Mouse (Mus musculus) erythroid progenitor cell, adult 5-6 weeks (primary cell): Measurements from ENCODE around the gene Prdm10. TPM values are rescaled to one million over a fixed set of nuclear protein-coding genes. Genes with fewer than 3 reads are reported as not detected.
A peak's percentile ranks its signal among the peaks of the same experiment; 100 is the strongest.

Source experiments
- ATAC-seq: replicated peaks from 2 replicates; pipeline ENCODE4 v1.8.0; 2016; ENCODE audit warnings: moderate number of reproducible peaks, mild to moderate bottlenecking, moderate TSS enrichment, inconsistent platforms; ENCODE audit not compliant: poor library complexity, low FRiP score, severe bottlenecking
- total RNA-seq, 2 experiments: library from RNA; stranded (forward) in 1 of 2; stranded (reverse) in 1 of 2; fragments of 150-400 nt in 1 of 2; fragments of 186-747, 209-891 nt in 1 of 2; gene quantifications; 2 replicates each; pipeline versions ENCODE4 v1.2.3 to v1.2.4; 2015 to 2017; ENCODE audit warnings: low replicate concordance in 2 of 2

The Prdm10 gene
- total RNA-seq (2015; ENCODE audit: low replicate concordance) (25.6 and 25.9 TPM in 2 replicates), total RNA-seq (2017; ENCODE audit: low replicate concordance) (30.8 and 32.2 TPM in 2 replicates)

DNA sequence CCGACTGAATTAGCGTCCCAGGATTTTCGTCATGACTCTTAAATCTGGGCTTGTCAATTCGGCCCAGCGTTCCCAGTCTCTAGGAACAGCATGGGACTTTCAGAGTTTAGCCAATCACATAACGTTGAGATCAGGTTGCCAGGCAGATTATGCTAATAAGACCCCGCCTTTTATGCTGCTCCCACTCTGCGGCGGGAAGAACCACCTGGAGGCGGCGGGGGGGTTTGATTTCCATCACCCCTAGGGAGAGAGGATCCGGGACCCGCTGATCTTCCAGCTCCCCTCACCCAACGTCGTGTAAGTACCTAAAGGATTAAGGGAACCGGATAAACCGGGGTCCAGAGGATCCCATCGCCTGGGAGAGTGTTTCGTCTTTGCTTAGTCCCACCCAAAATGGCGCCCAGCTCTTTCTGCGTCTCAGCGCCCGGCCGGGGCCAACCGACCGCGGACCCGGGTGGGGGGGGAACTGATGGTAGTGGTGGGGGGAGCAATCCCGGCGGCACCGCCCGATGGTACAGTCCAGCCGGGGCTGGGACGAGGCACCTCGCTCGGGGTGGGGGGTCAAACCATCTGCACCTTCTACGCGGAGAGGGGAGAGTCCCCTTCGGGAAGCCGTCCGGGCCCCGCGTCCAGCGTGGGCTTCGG is at the start of gene Prdm10:
TSS of gene Prdm10 (plus strand) at position 173 of the 645 bp plus-strand sequence.
- ATAC-seq: peak; percentile 84

DNA sequence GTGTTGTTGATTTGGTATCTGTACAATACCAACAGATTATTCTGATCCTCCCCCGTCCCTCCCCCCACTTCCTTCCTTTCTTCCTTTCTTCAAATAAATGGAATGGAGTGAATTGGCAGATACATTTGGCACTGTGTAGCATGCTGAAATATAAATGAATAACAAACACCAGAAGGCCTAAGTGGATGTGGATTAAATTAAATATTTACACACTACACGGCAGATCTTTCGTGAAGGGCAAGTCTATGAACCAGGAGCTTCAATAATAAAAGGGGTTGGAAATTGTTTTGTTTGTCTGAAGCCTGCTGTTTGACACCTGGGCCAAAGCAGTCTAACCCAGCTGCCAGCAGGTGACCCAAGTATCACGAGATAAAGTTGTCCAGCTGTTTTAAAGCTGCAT is 45.3 kb upstream of the Prdm10 start:
- ATAC-seq: no peak

DNA sequence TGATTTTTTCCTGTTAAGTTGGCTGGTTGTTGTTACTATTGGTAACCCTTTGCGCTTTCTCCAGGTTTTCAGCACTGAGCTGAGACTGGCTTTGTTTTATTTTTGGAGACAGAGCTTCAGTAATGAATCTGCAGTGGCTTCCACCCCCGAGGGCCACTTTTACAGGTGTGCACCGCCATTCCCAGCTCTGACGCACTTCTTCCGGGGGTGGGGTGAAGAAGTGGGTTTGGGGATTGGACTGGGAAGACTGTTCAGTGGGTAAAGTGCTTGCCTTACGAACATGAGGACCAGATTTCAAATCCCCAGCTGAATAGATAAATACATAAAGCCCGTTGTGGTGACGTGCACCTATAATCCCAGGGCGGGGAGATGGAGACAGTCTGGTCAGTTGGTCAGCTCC is 44.8 kb upstream of the Prdm10 start:
- ATAC-seq: no peak

DNA sequence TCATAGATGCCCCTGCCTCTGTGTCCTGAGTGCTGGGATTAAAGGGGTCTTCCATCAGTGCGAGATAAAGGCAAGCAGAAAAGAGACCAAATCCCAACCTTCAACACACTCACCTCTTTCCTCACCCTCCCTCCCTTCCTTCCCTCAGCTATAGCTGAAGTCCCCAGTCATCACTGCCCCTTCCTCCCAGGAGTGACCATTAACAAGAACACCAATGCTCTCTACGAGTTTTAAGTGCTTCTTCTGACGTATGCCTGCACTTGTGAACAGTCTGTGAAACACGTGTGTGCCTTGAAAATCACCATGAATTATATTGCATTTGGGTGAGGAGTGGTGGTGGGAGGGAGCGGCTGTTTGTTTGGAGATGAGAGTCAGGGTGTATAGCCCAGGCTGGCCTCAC is 44.3 kb upstream of the Prdm10 start:
- no peak for ATAC-seq

DNA sequence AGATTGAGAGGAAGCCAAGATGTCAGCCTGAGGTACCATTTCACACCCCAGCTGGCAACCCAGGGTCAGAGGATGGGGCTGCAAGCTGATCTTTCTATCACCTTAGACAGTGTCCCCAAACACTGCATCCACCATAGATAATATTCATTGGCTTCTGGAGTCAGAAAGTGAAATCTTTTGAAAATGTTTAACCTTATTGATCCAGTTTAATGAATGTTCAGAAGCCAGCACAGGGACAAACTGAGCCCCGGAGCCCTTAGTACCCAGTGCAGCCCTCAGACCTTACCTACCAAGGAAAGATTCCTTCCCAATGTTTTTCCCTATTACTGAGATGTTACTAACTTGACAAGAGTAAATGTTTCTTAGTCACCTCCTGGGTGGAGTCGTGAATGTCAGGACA is 41.8 kb upstream of the Prdm10 start:
- ATAC-seq: no peak

DNA sequence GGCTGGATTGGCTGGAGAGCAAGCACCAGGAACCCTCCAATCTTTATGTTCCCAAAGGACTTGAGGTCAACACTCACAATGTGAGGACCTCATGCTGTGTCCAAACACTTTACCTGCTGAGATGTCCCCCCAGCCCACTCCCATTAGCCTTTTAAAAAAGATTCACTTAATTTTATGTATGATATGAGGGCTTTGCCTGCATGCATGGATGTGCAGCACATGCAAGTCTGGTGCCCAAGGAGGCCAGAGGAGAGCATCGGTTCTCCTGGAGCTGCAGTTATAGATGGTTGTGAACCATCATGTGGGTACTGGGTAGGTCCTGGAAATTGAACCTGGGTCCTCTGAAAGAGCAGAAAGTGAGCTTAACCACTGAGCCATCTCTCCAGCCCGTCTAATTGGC is 40.8 kb upstream of the Prdm10 start:
- ATAC-seq: no peak

DNA sequence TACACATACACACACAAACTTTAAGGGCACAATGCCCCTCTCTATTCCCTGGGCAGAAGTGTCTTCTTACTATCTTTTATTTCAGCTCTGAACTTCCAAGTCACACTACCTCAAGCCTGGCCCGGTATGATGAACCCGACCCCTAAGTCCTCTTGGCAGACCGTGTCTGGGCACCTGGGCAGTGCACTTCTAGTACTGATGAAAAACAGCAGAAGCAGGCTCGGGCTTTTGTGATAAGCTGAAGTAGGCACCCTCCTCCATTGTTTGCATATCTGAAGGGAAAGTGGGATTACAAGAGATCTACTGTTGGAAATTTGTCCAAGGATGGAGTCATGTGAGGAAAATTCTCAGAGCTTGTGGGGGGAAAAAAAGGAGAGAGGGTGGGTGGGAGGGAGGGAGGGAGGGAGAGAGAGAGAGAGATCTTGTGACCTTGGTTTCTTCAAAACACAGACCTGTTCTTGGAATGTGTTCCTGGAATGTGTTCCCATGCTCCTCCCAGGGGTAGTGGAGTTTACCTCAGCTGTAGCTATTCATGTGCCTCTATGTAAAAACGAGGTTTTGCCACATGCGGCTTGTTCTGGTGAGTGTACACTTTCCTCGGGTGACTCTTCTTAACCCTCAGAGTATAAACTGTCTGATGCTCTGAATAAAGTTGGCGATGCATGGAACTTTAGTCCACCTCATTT is 39.7 kb upstream of the Prdm10 start:
- ATAC-seq: no peak

DNA sequence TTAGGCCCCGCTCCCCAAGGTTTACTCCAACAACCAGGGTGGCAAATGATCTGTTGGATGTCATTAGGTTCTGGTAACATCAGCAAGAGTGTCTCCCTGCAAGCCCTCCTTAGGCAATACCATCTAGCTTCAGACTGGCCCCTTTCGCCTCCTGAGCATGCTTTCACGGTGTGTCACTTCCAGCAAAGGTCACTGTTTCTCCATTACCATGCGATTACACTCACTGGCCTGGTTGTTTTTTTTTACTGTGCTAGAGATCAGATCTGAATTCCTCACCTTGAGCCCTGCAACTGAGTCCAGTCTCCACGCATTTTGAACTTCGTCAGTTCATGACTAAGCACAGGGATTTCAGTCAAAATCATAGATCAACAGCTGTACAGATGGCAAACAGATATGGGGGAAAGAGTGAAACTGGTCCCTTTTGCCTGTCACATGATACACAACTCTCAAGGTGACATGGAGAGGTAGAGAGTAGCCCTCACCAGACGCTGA is 39.1 kb upstream of the Prdm10 start:
- no peak for ATAC-seq

DNA sequence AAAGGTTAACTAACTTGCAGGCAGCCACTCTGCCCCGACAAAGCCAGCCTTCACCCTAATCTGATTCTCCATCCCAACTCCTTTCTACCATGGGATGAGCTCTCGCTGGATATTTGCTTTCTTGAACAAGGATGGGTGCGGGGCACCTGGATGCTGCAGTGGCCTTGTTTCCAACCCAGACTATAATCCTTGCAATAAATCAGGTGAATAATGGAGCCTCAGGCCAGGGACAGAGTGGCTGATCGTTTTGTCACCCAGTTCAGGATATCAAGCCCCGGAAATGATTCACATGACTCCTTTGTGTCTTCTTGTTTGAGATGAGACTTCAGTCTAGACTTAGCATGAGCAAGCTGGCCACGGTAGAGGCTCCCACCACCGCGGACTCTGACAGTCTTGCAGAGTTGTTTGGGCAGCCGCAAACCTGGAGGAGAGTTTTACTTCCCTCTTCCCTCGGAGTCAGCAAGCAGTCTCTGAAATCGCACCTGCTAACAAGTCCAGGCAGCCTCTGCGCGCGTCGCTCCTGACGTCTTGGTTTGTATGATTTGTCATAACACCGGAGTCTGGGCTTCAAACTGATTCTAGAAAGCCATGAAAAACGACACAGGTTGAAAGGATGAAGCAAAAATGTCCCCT is 36.9 kb upstream of the Prdm10 start:
- peak; percentile 62 for ATAC-seq

DNA sequence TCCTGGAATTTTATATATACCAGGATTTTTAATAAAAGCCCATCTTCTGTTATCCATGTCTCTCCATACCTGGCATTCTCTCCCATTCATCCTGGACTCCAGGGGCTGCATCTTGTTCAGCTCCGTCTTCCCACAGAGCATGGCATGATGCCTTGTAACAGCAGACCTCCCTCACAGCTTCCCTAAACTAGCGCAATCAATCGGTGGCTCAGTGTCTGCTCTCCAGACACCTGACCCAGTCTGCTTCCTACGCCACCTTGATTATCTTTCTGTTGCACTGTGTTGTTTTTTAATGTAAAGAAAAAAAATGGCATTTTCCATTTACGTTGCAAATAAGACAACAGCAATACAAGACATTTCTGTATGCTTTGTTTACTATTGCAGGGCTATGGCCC is 36.4 kb upstream of the Prdm10 start:
- no peak for ATAC-seq

DNA sequence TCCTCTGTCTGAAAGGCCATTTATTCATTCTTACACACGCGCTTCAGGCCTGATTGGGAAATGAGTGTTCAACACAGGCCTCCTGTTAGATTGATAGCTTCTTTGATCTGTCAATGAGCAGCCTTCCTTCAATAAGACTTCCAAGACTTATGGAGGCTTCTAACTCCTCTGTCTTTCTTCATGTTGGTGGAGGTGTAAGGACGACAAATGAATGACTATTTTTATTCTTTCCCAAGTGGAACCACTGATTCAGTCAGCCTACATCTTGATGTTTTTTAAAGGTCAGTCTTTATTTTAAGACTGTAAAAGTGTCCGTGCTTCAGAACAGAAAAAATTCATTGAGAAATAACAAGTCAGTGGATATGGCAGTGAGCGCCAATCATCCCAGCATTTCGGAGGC is 35.3 kb upstream of the Prdm10 start:
- no peak for ATAC-seq

DNA sequence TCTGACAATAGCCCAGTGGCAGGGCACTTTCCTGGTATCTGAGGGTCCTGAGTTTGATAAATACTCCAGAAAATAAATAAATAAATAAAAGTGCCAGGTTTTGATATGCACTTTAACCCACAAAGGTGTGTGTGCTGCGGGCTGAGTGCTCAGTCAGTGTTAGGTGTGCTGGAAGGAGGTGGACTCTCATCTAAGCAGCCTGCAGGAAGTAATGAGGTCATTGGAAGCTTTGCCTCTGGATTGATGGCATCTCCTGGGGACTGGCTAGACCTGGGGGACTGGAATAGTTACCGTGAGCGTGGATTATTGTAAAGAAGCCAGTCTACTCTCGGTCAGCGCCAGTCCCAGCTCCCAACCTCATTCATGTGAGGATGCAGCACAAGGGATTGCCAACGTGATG is 33.9 kb upstream of the Prdm10 start:
- ATAC-seq: no peak

DNA sequence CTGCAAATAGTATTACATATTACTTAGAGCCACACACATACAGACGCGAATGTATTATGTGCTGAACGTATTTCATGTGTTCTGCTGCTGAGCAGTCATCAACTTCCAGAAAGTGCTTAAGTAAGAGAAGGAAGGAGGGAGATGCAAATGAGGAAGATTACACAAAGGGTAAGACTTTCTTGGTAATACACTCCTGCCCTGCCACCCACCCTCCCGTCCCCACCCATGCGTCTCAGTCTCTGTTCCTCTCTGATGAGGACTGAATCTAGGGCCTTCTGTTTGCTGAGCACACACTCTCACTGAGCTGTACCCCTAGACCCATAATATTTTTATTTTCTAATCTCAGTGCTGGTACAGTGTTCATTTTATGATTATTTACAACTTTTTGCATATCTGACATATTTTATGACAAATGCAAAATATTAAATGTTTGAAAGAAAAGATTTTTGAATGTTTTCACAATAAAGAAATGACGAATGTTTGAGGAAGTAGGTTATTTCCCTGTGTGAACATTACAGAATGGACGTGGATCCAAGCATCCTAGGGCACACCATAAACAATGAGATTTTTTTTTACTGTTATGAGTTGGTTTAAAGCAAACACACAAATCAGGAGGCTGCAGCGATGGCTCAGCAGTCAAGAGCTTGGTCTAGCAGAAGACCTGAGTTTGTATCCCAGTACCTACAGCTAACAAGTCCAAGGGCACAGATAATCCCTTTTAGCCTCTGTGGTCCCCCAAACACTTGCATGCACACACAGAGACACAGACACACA is 32.7 kb upstream of the Prdm10 start:
- ATAC-seq: no peak

DNA sequence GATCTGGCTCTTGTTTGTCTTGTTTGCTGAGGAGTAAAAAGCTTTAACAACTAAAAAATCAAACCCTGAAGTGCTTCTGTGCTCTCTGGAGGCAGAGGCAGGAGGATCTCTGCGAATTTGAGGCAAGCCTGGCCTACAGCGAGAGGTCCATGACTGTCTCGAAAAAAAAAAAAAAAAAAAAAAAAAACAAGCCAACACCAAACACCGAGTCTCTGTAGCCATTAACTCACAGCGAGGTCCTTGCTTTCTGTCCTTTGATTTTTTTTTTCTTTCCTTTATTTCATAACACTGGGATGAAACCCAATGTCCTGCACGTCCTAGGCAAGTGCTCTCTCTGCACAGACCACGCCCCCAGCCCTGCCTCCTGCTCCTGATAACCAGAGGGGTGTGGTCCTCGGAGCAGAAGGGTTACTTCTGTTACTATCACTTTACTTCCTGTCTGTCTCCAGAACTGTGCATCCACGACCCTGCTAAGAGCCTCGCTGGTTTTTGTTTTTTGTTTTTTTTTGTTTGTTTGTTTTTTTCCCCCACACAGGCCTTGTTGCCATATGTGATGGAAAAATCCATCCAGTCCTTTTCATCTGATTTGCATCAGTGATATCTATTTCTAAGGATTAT is 28.0 kb upstream of the Prdm10 start:
- ATAC-seq: peak; percentile 87

DNA sequence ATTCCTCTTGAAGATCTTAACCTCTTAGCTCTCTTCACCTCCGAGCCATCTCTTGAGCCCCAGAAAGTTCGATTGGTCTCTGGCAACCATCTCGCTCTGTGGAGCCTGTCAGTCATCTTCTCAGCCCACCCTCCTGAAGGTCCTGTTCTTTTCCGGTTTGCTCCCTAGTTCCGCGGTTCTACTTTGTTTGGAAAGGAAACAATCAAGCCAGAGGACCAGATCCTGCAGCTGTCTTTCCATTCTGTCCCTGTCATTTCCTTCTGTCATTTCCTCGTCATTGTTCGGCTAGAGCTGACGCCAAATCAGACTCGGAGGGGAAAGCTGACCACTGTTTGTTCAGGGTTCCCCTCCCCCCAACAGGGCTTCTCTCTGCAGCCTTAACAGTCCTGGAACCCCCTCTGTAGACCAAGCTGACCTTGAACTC is 27.0 kb upstream of the Prdm10 start:
- ATAC-seq: 0 out of 2 replicates have a peak, but pooled peaks have one; percentile 5

DNA sequence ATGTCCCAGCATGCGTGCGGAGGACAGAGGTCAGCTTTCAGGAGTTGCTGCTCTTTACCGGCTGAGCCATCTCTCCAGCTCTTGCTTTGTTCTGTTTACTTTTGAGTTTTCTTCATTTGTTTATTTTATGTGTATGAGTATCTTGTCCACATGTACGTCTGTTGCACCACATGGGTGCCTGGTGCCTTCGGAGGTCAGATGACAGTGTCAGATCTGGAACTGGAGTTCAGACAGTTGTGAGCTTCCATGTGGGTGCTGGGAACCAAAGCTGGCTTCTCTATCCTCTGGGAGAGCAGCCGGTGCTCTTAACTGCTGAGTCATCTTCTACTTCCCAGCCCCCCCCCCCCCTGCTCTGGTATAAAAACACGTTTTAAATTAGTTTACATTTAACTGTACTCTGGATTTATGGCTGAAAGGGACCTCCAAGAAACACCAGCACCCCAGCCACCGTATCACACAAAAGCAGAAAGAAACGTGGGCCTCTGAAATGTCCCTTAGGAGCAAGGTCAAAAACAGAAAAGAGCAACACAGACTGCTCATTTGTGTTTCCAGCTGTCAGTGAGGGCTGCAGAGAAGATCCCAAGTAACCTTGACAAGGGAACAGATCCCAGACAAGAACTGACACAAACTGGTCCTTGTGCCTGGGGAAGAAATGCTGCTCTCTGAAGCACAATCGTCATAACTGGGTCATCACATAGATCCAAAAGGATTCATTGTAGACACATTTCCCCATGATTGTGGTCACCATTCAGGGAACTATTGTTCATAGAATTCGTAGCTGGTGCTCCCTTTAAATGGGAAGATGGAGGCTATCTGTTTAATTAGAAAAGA is 26.3 kb upstream of the Prdm10 start:
- peak; percentile 22 for ATAC-seq

DNA sequence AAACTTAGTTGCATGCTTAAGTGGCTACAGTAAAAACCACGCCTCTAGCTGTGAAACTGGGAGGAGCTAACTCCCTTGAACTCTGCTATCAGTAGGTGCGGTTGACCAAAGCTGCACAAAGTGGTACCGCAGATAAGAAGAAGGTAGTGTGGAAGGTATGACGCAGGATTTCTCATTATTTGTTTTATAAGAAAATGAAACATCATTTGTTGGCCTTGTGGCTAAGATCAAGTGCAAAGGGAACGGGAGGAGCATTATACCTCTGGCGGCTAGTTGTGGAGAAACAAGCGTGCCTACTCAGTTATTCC is 25.7 kb upstream of the Prdm10 start:
- ATAC-seq: peak; percentile 86

DNA sequence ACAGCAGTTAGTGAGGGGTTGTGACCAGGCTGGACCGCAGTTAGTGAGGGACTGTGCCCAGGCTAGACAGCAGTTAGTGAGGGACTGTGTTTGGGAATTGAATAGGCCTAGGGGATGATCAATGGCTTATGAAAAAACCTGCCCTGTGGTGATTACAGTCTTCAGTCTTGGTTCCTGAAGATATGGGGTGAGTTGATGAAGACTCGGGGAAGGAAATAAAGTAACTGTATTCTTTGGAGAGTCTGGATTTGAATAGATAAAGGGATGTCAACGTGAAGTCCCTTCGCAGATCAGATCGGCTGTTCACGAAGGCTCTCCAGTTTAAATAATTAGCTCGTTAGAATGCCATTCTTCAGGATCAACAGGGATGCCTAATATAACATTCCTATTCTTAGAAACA is 24.4 kb upstream of the Prdm10 start:
- ATAC-seq: 0 out of 2 replicates have a peak, but pooled peaks have one; percentile 22

DNA sequence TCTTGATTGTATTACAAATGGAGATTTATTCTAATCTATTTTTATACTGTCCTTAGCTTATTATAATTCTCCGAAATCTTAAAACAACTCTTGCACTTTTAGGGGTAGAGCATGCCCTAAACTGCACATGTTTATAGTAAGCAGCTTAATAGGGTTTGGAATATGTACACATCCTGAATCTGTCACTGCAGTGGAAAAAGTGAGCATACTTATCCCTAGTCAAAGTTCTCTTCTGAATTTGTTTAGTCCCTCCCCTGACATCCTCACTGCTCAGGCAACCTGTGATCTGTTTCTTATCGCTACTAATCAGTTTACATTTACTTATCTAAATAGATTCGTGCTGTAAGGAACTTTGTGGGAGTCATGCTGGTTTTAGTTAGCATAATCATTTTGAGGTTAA is 22.1 kb upstream of the Prdm10 start:
- ATAC-seq: no peak
